Mouse (Mus musculus) B cell, adult 2 months (primary cell): ENCODE measurements around the gene Creb1.
"Not testable (repeated sequence)": the region's sequence is repeated elsewhere in the genome, so short reads cannot be mapped to it uniquely, and the experiment has no call there.

ENCODE experiments used
- DNase-seq, 2 experiments: peaks; one replicate each; pipeline ENCODE4 v3.0.0; 2022

Creb1 gene

DNA sequence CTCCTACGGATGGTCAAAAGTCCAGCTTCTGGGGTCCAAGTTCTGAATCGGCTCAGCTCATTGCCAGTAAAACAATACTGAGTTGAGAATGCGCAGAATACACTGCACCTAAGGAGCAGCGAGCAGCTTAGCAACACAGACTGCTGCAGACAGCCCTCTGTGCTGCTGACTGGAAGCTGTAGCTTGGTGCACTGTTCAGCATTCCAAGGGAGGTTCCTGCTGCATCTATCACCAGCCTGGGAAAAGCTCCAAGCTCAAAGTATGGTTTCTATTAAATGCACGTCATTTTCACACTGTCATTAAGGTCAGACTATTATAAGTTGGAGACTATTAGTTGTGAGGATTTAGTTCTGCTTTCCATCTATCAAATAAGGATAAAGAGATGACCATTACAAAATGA lies 88.7 kb downstream of the Creb1 start:
- no peak for DNase-seq

DNA sequence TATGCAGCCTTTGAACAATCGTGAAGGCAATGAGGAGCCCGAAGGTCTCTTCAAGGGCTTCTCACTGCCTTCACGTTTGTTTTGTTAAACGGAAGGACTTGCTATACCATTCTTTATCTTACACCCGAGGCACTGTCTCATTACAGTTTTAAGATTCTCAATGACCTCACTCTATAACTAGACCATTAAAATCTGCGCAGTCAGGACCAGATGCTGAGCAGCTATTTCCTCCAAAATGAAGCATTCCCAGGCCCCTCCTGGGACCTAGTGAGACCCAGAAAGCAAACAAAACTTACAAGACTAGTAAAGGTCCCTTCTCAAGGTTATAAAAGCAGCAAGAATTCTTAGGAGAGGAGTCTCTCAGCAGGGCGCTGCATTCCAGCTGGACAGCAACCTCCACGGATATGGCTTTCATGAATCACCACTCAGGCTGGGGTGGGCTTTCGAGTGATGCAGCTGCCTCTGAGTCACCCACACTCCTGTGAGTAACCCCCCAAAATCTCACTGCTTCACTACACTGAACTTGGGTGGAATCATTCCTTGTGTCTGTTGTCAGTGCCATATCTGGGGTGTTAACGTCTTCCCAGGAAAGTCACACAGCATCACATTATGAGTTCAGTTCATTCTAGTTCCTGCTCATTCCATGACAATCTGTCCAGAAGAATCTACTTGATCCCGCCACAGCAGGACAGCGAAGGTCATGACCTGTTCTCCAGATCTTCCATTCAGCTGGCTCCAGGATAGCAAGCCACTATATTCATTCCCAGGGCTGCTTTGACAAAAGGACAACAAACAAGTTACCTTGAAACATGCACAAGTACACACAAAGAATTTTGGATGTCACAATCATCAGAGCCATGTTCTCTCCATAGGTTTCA lies 91.4 kb downstream of the Creb1 start:
- no peak for DNase-seq

DNA sequence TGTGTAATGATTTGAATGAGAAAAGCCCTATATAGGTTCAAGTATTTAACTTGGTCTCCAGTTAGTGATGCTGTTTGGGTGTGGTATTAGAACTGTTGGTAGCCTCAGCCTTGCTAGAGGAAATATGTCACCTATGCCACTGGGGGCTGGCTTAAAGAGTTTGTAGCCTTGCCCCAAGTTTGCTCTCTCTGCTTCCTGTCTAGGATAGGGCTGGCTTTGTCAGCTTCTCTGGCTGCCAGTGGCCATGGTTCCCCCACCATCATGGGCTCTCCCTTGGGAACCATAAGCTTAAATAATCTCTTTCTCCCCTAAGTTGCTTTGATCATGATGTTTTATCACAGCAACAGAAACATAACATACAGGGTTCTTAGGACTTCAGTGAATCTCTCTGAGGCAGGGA lies 92.8 kb downstream of the Creb1 start:
- DNase-seq: no peak

GRCm38 (mm10) chr1:64631526-64631925 lies 99.1 kb downstream of the Creb1 start:
- DNase-seq: no peak

GRCm38 (mm10) chr1:64633237-64633636 lies 100.8 kb downstream of the Creb1 start:
- DNase-seq: no peak

DNA sequence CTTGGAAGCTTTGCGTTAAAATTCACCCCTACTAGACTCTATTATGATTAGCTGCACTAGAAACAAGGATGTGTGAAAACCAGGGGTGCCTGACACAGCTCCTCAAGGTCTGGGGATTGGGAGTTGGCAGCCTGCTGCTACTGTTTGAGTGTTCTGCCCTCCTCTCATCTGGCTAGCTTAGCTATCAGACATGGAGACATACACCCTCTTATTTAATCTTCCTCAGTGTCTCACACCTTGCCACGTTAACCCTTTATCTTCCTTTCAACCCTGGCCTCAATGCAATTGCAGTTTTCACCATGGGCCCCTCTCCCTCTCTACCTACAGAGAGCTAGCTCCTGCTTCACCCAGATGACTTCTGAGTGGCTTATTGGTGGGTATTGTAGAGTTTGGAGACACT lies 103.2 kb downstream of the Creb1 start:
- no peak for DNase-seq

GRCm38 (mm10) chr1:64639279-64639678 lies 106.8 kb downstream of the Creb1 start:
- no peak for DNase-seq

DNA sequence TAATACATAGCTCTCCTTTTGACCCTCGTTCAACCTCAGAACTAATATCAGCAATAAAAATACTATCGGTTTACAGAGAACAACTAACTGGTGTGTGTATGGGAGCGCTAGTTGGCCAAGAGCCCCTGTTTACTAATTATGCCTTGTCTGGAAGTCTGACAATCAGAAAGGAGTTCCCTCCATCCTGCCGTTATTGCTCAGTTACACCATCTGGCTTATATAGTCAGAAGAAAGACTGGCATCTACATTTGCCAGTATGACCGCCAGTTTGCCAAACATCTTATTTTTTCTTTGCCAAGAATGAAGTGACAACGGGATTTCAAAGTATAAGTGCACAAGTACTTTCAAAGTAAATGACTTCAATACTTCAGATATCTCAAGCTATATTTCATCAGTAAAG lies 108.6 kb downstream of the Creb1 start:
- no peak for DNase-seq

DNA sequence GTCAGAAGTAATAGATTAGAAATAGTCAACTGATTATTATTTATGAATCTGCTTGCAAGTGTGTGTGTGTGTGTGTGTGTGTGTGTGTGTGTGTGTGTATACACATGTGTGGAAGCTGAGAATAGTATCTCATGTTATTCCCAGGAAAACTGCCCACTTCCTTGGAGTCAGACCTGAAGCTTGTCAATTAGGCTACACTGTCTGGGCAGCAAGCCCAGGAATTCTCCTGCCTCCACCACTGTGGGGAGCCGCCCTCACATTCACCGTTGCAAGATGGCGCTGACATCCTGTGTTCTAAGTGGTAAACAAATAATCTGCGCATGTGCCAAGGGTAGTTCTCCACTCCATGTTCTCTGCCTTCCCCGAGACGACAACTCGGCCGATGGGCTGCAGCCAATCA lies 110.1 kb downstream of the Creb1 start:
- DNase-seq: not testable (repeated sequence)

DNA sequence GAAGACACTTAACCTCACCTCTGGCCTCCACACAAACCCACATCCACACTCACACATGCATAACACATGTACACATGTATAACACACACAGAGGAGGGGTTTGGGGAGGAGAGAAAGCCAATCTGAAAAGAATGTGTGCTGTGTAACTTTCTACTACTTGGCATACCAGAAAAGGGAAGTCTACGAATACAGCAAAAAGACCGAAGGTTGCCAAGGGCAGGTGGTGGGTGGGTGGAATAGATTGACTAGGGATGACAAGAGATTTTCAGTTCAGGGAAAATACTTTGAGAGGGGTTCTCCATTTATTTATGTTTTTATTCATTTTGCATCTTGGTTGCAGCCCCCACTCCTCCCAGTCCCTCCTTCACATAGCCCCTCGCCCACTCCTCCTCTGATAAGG lies 112.1 kb downstream of the Creb1 start:
- DNase-seq: no peak

DNA sequence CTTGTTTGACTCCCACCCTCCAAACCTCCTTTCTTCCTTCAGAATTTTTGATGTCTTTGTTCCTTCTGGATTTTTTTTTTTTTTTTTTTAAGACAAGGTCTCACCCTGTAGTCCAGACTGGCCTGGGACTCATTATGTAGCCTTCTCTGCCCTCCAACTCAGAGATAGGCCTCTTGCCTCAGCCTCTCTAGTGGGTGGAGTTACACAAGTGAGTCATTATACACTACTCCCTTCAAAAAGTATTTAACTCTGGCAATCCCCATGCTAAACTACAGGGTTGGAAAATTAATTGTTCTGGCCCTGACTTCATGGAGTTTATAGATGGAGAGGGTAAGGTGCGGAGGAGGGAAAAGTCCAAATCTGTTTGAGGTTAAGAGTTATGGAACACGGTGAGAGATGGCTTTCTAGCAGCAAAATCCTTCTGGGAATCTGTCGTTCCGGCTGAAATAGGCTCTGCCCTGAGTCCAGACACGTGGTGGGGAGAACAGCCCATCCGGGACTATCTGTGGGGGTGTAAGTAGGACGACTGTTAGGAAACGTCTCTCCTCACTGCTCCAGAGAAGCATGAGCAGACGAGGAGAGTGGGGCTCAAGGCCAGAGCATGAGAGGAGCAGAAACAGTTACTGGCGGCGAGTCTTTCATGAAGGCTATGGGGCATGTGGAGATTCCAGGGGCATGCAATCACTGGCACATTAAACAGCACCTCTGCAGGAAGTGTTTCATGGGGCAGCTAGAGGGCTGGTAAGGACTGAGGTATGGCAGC lies 117.1 kb downstream of the Creb1 start:
- no peak for DNase-seq

DNA sequence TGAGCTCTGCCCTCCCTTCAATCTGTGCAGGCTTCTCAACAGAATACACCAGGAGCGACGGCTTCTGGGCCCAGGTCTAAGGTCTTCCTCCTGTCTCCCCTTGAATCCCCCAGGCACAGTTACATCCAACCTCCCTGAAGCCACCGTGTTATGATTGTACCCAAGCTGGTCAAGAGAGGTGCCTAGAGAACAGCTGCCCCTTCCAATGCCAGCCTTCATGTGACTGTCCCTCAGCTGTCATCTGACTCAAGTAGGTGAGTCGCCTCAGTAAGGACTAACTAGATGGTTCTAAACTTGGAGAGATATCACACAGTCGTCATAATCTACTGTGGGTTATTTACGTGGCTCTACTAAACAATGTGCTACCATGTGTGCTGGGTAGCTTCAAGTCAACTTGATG lies 121.3 kb downstream of the Creb1 start:
- no peak for DNase-seq
